Mouse (Mus musculus) urinary bladder, postnatal 4 days (tissue): Measurements from ENCODE around the gene Mtap.
A peak's percentile ranks its signal among the peaks of the same experiment; 100 is the strongest.

Experiments
- DNase-seq, 2 experiments: peaks; one replicate each; pipeline ENCODE4 v3.0.0; 2021 to 2022; ENCODE audit warnings: low spot score in 2 of 2

Gene Mtap

DNA sequence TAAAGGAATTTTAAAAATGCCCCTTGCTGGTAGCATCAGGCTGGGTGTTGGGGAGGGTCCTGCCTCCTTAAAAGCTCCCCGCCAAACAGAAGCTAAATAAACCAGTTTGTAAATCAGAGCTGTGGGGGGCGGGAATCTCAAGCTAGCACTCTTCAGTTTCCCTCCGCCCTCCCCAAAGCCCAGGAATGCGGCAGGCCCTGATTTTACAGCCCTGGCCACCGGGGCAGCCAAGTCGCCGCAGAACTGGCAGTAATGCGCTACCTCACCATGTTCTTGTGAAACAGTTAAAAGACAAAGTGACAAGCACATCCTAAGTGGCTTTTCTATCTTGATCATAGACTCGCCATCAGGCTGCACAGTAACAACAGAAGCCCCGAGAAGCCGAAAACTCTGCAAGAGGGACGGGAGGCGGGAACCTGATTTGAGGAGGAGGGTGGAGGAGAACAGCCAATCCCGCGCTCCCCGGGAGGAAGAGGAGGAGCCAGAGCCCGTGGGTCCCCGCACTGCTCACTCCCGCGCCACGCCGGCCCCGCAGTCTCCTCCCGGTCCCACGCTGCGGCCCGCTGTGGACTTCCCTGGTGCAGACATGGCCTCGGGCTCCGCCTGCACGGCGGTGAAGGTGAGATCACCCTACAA is at the start of gene Mtap:
Gene Mtap (plus strand): TSS at position 217 of the 636 bp plus-strand sequence.
- peak; percentile 75 to 83 for DNase-seq

DNA sequence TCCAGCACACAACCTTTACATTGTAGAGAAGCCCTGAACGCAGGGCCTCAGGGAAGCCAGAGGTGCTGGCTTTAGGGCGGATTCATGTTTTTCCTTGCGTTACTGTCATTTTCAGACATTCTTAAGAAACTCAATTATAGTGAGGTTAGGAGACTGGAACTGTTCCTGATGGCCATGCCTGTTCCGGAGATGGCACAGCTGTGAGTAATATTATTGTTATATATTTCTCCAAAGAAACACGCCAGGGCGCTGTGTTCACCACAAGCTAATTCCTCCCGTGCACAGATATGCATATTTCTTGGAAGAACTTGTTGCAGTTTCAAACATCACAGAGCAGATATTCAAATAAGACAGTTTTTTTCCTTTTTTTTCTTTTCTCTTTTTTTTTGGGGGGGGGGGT is 47.8 kb upstream of the Mtap start:
- no peak for DNase-seq

DNA sequence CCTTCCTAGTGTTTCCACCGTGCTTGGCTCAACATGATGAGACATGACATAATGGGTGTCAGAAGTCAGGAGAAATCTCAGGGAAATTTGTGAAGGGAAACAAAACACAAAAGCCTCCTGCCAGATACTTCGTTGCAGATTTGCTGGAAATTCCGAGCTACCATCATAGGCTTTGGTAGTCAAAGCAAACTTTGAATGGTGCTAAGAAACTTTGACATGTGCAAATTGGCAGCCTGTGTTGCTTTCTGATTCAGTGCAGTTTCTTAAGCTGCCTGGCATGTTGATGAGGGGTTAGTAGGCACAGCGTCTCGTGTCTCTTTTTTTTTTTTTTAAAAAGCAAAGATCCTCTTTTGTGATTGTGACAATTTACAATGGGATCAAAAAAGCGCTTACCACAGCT is 46.7 kb upstream of the Mtap start:
- DNase-seq = no peak

DNA sequence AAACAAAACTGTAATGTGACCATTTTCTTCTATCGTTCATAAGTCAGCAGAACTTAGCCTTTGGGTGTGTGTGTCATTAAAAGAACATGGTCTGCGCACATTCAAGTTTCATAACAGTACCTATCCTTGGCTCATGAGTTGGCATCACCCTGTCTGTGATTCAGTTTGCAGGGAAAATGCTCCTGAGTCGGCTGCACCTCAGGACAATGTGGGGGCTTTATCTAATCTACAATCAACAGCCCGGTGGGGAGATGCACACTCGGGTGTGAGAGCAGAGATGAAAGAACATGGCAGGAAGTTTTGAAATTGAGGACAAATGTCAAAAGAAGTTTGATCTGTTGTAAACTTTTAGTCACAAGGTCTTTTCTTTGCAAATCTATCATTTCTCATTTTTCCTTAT is 44.8 kb upstream of the Mtap start:
- no peak for DNase-seq

DNA sequence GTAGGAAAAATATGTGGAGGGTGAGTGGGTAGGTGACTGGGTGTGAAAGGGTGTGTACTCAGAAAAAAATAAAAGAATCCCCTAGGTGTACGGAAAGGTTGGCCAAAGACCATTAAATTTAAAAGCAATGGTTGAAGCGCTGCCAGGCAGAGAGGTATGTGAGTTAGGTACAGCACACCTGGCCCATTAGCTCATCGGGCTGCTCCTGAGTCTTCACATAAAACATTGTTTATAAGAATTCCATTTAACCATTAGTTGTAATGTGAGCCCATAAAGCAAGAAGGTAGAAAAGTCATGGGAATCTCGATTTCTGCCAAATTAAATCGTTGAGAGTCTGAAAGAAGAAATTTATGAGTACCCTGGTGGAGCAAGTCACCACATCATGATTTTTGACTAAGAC is 42.1 kb upstream of the Mtap start:
- DNase-seq = no peak

DNA sequence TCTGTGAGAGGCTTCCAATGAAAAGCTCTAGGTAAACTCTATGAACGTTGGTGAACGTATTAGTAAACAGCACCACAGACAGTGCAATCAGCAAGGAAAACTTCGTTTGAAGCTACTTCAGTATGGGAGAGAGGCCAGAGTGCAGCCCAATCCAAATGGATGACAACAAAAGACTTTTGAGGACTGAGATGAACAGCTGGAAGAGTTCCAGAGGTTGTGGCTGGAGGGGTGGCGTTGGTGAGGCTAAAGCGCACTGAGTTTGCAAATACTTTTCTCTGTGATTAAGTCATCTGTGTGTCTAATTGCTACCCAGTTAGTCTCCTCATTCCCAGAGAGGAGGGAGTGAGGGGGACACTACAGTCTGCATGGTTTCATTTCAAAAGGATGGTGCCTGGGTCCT is 38.7 kb upstream of the Mtap start:
- DNase-seq = no peak

DNA sequence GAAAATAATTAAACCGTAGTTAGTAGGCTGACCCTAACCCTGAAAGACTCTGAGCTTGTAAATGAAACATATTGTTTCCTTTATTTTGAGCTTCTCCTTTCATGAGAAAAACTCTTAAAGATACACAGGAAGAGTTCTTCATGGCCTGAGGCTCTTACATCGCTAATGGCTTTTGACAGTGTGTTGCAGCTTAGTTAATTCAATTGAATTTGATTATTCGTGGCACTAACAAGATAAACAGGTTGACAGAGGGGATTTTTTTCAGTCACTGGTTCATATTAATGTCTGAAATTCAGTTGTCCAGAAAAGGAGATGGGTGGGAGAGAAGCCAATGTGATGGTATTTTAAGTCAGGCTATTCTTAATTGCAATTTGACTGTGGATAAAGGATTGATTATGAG is 35.6 kb upstream of the Mtap start:
- no peak for DNase-seq

DNA sequence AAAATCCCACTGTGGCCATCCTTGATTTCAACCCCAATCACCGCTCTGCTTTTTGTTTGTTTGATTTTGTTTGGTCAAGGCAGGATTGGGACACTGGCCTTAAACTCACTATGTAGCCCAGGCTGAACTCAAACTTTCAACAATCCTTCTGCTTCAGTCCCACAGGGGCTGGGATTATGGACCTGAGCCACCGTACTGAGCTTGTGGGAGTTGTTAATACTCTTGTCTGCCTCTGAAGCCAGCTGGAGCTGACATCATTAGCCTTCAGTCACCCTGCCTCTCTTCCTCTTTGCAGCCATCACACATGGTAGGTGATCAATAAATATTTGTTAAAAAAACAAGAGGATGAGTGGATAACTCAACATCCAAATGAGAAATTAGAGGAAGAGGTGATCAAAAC is 34.6 kb upstream of the Mtap start:
- no peak for DNase-seq

DNA sequence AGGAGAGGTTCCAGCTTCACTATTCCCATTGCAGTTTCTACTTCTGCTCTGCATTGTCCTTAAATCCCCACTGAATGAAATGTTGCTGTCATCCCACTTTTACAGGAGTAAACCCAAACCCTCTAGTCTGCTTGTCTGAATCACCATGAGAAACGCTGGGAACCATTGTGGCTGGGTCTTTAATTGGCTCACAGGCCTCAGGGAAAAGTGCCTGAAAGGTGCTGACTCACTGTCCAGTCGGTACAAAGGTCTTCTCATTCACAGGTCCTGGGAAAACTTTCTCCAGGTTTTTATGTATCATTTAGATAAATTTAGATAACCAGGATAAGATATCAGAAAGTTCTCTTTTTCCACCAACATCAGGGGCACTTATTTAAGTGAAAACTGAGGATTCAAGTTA is 31.4 kb upstream of the Mtap start:
- DNase-seq = no peak

DNA sequence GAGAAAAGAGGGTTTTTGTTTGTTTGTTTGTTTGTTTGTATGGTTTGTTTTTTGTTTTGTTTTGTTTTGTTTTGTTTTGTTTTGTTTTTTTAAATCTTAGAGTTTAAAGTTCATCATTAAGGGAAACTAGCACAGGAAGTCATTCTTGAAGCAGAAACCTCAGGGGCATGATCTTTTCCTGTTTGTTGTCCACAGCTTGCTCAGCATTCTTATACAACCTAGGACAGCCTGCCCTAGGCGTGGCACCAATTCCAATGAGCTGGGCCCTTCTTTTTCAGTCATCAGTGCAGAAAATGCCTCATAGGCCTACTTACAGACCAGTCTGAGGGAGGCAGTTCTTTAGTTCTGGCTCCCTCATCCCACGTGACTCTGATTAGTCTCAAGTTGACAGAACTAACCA is 30.4 kb upstream of the Mtap start:
- DNase-seq = no peak

DNA sequence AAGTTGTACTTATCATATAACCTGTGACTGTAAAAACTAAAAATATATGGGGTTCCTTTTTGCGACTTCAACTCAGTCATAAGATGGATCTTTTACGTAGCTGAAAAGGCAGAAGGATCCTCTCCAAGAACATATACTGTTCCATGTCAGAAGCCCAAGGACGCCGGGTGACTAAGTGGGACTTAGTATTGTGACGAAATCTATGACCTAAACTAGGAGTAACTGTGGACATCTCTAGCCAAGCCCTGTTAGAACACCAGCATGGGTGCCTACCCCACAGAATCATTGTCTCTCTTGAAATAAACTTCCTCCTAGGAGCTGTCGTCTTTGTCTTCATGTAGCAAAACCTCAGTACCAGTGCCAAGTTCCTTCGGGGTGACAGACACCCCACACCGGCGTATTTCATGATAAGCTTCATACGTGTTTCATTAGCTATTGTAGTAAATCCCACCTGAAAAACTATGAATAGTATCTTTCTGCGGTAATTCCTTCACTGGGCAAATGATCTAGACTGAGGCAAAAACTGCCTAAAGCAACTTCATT is 24.7 kb upstream of the Mtap start:
- no peak for DNase-seq

DNA sequence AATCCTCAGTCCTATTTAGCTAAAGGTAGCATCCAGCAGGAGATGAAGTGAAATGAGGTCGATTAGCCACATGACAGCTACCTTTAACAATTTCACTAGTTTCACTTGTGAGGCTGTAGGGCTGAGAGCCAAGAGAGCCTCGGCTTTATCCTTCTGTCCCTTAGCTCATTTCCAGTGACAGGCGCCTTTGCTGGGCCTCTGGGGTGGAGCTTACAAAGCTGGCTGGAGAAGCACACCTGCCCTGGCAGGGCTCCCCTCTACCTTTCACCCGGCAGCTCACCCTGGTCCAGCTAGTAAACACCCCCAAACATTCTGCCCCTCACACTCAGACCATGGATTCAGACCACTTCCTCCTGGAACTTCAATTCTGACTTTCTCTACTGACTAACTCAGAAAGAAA is 24.1 kb upstream of the Mtap start:
- no peak for DNase-seq

DNA sequence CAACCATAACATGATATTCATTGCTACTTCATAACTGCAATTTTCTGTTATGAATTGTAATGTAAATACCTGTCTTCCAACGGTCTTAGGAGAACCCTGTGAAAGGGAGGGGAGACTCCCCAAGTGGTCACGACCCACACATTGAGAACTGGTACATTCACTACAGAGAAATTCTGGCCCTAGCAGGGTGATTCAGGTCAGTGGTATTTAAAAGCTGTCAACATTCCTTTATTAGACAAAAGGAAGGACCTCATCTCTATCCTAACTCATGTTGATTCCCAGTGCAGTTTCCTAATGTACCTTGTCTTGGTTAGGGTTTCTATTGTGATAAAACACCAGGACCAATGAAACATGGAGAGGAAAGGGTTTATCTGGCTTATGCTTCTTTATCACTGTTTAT is 20.9 kb upstream of the Mtap start:
- no peak for DNase-seq

DNA sequence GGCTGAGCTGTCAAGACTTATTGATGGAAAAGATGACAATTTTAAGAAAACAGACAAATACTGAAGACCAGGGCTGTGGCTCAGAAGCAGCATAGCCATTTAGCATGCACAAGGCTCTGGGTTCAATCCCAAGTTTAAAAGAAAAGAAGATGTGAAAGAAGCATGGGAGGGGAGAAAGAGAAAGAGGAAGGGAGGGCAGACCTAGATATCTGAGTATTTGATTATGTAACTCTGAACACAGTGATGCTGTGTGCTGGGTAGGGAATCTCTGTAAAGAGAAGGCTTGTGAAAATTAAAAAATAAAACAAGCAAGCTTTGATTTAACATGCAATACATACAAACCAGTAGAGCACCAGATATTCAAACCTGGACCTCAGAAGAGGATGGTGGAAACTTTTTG is 17.0 kb upstream of the Mtap start:
- DNase-seq = no peak

DNA sequence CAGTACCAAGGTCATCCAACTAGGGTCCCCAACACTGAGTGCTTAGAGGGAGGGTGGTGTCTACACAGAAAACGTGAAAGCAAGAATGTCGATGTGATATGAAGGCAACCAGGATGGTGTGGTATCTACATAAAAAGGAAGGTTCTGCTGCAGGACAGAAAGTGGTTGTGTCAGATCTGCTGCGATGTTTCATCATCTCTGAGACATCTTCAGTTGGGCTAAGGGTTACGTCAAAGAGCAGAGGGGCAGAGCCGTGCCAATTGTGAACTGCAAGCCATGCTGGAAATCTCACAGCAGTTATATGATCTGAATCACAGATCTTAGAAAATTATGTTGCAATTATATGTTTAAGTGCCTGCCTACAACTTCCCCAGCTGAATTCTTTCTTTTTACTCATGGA is 16.6 kb upstream of the Mtap start:
- no peak for DNase-seq

DNA sequence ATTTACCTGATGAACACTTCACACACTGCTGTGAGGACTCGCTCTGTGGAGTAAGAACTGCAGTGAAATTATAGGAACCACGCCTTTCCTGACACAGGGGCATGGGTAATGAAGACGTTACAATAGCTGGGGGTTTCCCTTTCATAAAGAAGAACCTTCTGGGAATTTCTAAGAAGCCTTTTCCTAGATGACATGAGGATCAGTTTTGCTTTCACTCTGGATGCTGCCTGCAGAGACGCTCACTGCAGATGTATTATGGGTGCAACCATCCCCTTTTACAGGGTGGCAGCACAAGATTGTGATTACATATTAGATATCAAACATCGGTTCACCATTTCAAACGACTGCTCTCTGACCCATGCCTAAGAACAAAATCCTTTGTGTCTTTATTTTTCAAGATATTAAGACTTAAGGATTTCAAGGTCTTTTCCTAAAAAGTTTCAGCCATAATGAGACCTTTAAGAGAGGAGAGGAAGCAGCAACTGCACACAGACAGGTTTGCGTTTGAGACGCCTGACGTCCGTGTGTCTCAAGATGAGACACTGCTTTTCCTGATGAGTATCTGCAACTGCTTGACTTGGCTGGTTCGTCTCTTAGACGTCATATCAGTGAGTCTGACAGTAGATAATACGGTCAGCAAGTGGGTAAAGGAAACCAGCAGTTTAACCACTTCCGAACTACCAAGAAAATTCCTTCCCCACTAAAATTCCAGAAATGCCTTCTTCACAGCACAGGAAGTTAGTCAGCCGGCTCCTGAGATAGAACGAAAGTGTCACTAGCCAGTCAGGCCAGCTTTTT is 13.3 kb upstream of the Mtap start:
- DNase-seq = no peak

DNA sequence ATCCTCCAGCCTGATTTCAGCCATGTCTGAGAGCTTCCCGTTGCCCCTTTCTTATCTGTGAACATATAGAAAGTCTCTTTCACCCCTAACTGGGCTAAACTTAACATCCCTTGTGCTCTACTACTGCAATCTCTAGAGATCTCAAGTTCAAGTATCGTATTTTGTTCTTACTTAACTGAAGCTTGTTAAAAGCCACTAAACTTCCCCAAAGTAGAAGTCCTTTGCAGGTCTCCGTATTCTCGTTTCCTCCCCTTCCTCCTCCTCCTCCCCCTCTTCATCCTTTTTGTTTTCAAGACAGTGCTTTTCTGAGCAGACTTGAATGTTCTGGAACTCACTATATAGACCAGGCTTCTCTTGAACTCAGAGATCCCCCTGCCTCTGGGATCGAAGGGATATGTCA is 9.2 kb upstream of the Mtap start:
- no peak for DNase-seq

DNA sequence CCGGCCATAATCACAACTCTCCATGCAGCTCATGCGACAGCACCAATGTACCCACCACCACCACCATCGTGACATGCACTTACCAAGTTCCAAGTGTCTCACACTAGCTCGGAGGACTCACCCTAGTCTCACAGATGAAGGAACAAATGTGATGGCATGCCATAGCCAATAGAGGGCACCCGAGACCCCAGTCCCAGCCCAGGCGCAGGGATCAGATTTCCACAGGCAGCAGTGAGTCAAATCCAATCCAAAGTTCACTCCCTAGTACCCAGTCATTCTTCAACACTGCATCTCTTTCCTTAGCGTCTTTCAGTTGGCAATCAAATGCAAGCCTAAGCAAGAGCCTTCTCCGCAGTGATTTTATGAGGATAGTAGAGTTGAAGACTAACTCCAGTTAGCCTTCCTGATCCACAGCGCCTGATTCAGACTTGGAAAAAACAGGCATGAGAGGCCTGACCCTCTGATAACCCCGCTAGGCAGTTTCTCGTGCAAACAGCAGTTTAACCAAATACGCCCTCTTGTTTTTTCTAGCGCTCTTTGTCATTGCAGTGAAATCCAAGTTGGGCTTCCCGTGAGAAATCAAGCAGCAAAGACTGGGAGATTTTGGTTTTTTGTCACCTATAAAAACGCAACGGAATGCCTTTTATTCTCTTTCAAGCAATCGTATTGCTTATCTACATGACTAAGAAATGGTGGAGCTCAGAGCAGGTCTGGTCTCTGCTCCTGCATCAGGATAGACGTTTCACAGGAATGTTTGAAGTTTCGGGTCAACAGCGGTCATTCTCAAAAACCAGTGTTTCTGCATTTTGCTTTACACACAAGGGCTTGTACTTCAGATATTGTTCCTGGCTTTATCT is 8.6 kb upstream of the Mtap start:
- peak in 1 of 2 experiments; percentile 44 for DNase-seq

DNA sequence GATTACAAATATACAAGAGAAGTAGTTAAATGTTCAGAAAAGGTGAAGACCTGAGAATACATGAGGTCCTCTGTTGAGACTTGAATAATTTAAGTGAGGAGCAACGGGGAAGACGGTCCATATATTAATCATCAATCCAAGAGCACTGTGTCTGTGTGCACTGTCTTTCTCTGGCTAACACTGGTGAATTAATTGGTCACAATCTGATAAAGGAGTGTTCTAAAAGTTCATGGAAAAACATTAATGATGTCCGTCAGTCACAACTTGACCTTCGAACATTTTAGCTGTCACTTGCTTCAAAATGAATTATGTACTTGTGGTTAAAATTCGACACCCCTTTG is 8.0 kb upstream of the Mtap start:
- DNase-seq = no peak

DNA sequence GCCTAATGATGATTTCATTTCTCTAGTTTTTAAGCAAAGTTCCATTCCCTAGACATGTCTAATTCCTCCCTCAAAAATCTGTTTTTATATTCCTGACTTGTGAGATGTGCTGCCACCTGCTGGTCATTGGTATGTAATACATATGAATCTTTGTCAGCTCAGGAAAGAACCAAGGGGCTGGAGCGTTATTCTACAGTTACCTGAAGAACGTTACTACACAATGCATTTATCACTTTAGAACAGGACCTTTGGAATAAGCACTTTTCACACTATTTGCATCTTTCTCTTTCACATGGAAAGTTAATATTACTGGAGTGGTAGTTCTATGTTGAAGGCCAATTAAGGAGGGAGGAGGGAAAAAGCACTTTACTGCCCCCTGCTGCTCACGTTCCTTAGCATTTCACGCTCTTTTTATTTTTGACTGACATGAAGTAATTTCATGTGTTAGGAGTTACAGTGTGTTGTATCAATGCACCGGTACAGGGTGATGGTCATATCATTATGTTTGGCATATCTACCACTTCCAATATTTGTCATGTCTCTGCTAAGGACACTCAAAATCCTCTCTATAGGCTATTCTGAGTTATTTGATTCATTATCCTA is 7.5 kb upstream of the Mtap start:
- DNase-seq = peak in 1 of 2 experiments; percentile 70

DNA sequence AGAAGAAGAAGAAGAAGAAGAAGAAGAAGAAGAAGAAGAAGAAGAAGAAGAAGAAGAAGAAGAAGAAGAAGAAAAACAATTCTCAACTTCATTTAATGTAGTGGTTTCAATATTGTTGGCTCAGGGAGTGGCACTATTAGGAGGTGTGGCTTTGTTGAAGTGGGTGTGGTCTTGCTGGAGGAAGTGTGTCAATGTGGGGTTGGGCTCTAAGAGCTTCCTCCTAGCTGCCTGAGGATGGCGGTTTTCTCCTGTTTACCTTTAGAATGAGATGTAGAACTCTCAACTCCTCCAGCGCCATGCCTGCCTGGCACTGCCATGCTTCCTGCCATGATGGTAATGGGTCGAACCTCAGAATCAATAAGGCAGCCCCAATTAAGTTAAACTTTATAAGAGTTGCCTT is 5.1 kb upstream of the Mtap start:
- DNase-seq = no peak

DNA sequence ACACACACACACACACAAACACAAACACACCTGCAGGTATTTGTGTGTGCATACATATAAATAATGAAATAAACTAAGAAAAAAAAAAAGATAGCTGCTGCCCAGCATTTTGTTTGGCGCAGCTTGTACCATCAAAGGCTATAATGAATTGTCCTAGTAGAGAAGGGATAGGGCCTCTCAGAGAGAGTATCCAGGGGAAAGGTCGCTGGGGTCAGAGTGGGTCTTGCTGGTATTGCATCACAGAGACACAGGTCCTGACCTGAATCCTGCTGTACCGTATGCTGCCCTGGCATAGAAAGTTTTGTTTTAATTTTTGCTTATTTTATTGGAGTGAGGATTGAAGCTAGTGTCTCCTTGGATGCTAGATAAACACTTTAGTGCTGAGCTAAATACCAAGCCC is 566 bp upstream of the Mtap start:
- DNase-seq = no peak
